Mouse (Mus musculus) ES-E14 (cell line): Measurements from ENCODE around the gene Itpk1.

Experiments used
- CHD2 ChIP-seq: IDR thresholded peaks from 2 replicates; pipeline ENCODE4 v1.6.1; 2014; ENCODE audit warnings: mild to moderate bottlenecking, low read depth, low read length, inconsistent platforms
- HCFC1 ChIP-seq: IDR thresholded peaks from 2 replicates; pipeline ENCODE4 v1.6.1; 2012; ENCODE audit warnings: low read length, inconsistent platforms, borderline replicate concordance; ENCODE audit not compliant: insufficient read depth
- MAFK ChIP-seq: IDR thresholded peaks from 2 replicates; pipeline ENCODE4 v1.6.1; 2014; ENCODE audit warnings: mild to moderate bottlenecking, low read depth, low read length, inconsistent platforms; ENCODE audit not compliant: insufficient read depth
- ZC3H11A ChIP-seq: IDR thresholded peaks from 2 replicates; pipeline ENCODE4 v1.6.1; 2012; ENCODE audit warnings: low read depth, mild to moderate bottlenecking, inconsistent platforms, low read length, borderline replicate concordance

- TF ChIP-seq HCFC1 (no peak), MAFK (no peak), CHD2 (no peak), ZC3H11A (no peak)
Observed at GRCm38 (mm10) chr12:102550529-102550928, 154.2 kb downstream of the Itpk1 start.
